Mouse (Mus musculus): Measurements from ENCODE around the gene Gltp. TPM values are rescaled to one million over a fixed set of nuclear protein-coding genes. Genes with fewer than 3 reads are reported as not detected.

Gltp gene
- polyA plus RNA-seq, 1 experiment: 327 TPM

GRCm38 (mm10) chr5:114638769-114639644, 51.8 kb downstream of the Gltp start:
- peaks cover 3% of the 10 kb centered on the region; the same call in 1 of the 2 replicates for H3K4me1 ChIP-seq (ENCODE audit: control insufficient read depth, insufficient read depth, insufficient read length, low read length)
- no peaks in the 10 kb centered on the region for H3K27me3 ChIP-seq (ENCODE audit: control insufficient read depth, insufficient read depth, low read length)
- no peaks in the 10 kb centered on the region for H3K36me3 ChIP-seq (ENCODE audit: control insufficient read depth, insufficient read depth, low read length)
- WGBS: 12% methylated on average over 22 of the region's 22 CpGs
- no peak overlapping the region for H3K4me3 ChIP-seq (ENCODE audit: low read depth, low read length)
- TF ChIP-seq POLR2A (IDR thresholded peaks at IDR 0.05; ENCODE audit: low read depth, low read length) (no peak), CTCF (IDR thresholded peaks at IDR 0.05; ENCODE audit: extremely low read depth, insufficient read length, insufficient replicate concordance, low read depth, low read length) (peak; percentile 99)
- H3K27ac ChIP-seq (ENCODE audit: insufficient read depth, low read depth, low read length): no peak overlapping the region

DNA sequence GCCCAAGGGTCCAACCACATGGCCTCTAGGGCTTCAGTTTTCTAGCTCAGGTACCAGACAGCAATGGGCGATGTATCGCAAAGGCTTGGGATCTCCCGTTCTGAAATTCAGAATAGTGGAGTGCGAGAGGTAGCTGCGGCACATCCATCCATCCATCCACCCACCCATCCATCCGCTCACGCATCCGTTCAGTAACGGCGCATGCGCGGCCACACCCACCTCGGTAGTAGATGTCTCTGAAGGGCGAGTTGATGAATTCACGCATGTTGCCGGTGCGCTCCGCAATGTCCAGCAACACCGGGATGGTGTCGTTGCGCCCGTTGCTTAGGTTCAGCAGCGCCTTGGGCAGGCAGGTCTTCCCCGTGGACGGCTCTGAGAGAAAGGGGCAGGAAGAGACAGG, 54.7 kb downstream of the Gltp start:
- Histone ChIP-seq H3K4me3 (ENCODE audit: low read depth, low read length) (no peak overlapping the region), H3K27me3 (ENCODE audit: control insufficient read depth, insufficient read depth, low read length) (no peaks in the 10 kb centered on the region), H3K4me1 (ENCODE audit: control insufficient read depth, insufficient read depth, insufficient read length, low read length) (peaks cover 3% of the 10 kb centered on the region; the same call in 1 of the 2 replicates), H3K36me3 (ENCODE audit: control insufficient read depth, insufficient read depth, low read length) (no peaks in the 10 kb centered on the region), H3K27ac (ENCODE audit: insufficient read depth, low read depth, low read length) (no peak overlapping the region)
- 77% methylated on average over 25 of the region's 25 CpGs for WGBS
- TF ChIP-seq CTCF (IDR thresholded peaks at IDR 0.05; ENCODE audit: extremely low read depth, insufficient read length, insufficient replicate concordance, low read depth, low read length): no peak
- no peak for TF ChIP-seq POLR2A (IDR thresholded peaks at IDR 0.05; ENCODE audit: low read depth, low read length)

GRCm38 (mm10) chr5:114631336-114631735, 59.4 kb downstream of the Gltp start:
- TF ChIP-seq CTCF (IDR thresholded peaks at IDR 0.05; ENCODE audit: extremely low read depth, insufficient read length, insufficient replicate concordance, low read depth, low read length) (peak; percentile 44; the same call in 1 of the 2 replicates), POLR2A (IDR thresholded peaks at IDR 0.05; ENCODE audit: low read depth, low read length) (no peak)
- WGBS: 55% methylated on average over 2 of the region's 2 CpGs
- H3K27me3 ChIP-seq (ENCODE audit: control insufficient read depth, insufficient read depth, low read length): no peaks in the 10 kb centered on the region

DNA sequence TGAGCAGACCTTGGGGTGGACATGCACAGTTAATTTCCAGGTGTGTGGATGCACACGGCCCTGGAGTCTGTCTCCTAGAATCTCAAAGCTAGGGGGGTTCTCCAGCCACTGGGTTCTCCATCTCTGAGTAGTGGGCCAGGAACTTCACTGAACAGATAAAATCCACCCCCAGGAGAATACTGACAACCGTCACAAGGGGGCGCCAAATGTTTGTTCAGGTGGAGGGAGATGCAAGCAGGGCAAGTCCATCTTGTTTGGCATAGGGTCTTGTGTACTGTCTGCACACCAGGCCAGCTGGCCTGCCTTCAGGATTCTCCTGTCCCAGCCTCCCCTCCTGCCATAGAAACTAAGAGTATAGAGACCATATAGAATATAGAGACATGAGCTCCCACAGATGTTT, 65.2 kb downstream of the Gltp start:
- Histone ChIP-seq H3K27ac (ENCODE audit: insufficient read depth, low read depth, low read length) (no peak overlapping the region), H3K4me1 (ENCODE audit: control insufficient read depth, insufficient read depth, insufficient read length, low read length) (no peaks in the 10 kb centered on the region), H3K27me3 (ENCODE audit: control insufficient read depth, insufficient read depth, low read length) (no peaks in the 10 kb centered on the region), H3K4me3 (ENCODE audit: low read depth, low read length) (no peak overlapping the region), H3K36me3 (ENCODE audit: control insufficient read depth, insufficient read depth, low read length) (no peaks in the 10 kb centered on the region)
- WGBS: 17% methylated on average over 3 of the region's 3 CpGs
- peak; percentile 56; the same call in 1 of the 2 replicates for TF ChIP-seq CTCF (IDR thresholded peaks at IDR 0.05; ENCODE audit: extremely low read depth, insufficient read length, insufficient replicate concordance, low read depth, low read length)
- no peak for TF ChIP-seq POLR2A (IDR thresholded peaks at IDR 0.05; ENCODE audit: low read depth, low read length)

More at GRCm38 (mm10) chr5:114631336-114631735, 59.4 kb downstream of the Gltp start:
- no peaks in the 10 kb centered on the region for H3K36me3 ChIP-seq (ENCODE audit: control insufficient read depth, insufficient read depth, low read length)
- no peak overlapping the region for H3K4me3 ChIP-seq (ENCODE audit: low read depth, low read length)
- no peaks in the 10 kb centered on the region for H3K4me1 ChIP-seq (ENCODE audit: control insufficient read depth, insufficient read depth, insufficient read length, low read length)
- no peak overlapping the region for H3K27ac ChIP-seq (ENCODE audit: insufficient read depth, low read depth, low read length)

DNA sequence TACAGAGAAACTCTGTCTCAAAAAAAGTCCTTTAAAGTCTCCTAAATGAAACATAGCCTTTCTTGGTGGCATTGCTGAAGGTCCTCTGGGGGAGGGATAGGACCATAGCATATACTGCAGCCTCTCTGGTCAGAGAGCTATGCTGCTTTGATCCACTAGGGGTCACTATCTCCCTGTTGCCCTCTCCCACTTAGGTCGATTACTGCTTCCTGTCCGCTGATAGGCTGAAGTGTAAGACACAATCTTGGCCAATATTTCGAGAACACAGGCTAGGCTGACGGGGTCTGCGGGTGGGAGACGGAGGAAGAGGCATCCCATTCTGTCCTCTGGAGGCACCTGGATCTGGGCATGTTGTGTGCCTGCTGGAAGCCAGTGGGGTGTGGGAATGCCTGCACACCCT, 70.5 kb downstream of the Gltp start:
- H3K27ac ChIP-seq (ENCODE audit: insufficient read depth, low read depth, low read length): no peak overlapping the region
- 42% methylated on average over 6 of the region's 6 CpGs for WGBS
- H3K27me3 ChIP-seq (ENCODE audit: control insufficient read depth, insufficient read depth, low read length): no peaks in the 10 kb centered on the region
- peaks cover 1% of the 10 kb centered on the region; the same call in 1 of the 2 replicates for H3K4me1 ChIP-seq (ENCODE audit: control insufficient read depth, insufficient read depth, insufficient read length, low read length)
- TF ChIP-seq POLR2A (IDR thresholded peaks at IDR 0.05; ENCODE audit: low read depth, low read length): no peak
- TF ChIP-seq CTCF (IDR thresholded peaks at IDR 0.05; ENCODE audit: extremely low read depth, insufficient read length, insufficient replicate concordance, low read depth, low read length): peak; percentile 66; the same call in 1 of the 2 replicates
- H3K36me3 ChIP-seq (ENCODE audit: control insufficient read depth, insufficient read depth, low read length): no peaks in the 10 kb centered on the region
- H3K4me3 ChIP-seq (ENCODE audit: low read depth, low read length): no peak overlapping the region

Other genes starting within 250 kb of the Gltp start
- gene Mmab, start 246.9 kb downstream of the Gltp start, polyA plus RNA-seq (2012; rRNA removed): 5.2 and 6.7 TPM in 2 replicates
- gene Mvk, start 246.7 kb downstream of the Gltp start, polyA plus RNA-seq (2012; rRNA removed): 23.6 and 44.6 TPM in 2 replicates
- gene Fam222a, start 123.0 kb downstream of the Gltp start, polyA plus RNA-seq (2012; rRNA removed): 2.8 and 5.3 TPM in 2 replicates
- gene Trpv4, start 32.6 kb downstream of the Gltp start, polyA plus RNA-seq (2012; rRNA removed): 2.4 and 2.9 TPM in 2 replicates
- gene Tchp, start 16.8 kb upstream of the Gltp start, polyA plus RNA-seq (2012; rRNA removed): 2.8 and 4.4 TPM in 2 replicates
- 53.0 and 110 TPM in 2 replicates for gene Ankrd13a, start 83.7 kb upstream of the Gltp start, polyA plus RNA-seq (2012; rRNA removed)
- gene Git2, start 84.5 kb upstream of the Gltp start, polyA plus RNA-seq (2012; rRNA removed): 16.4 and 25.1 TPM in 2 replicates
- gene 1500011B03Rik, start 132.5 kb upstream of the Gltp start, polyA plus RNA-seq (2012; rRNA removed): 9.3 and 11.0 TPM in 2 replicates
- gene 4930519G04Rik, start 162.7 kb upstream of the Gltp start, polyA plus RNA-seq (2012; rRNA removed): not detected in 2 replicates
- gene Gm9936, start 167.7 kb upstream of the Gltp start, polyA plus RNA-seq (2012; rRNA removed): 0.05 TPM in 1 of 2 replicates, not detected in the other
- gene Oasl2, start 206.0 kb upstream of the Gltp start, polyA plus RNA-seq (2012; rRNA removed): 7.2 and 53.4 TPM in 2 replicates
- gene Oasl1, start 232.3 kb upstream of the Gltp start, polyA plus RNA-seq (2012; rRNA removed): 88.2 and 139 TPM in 2 replicates